ENCODE assay signal across 27 mouse cellular contexts in genomic region chr3:101230201-101230600, GRCm38 (mm10). TPM values are rescaled to one million over a fixed set of nuclear protein-coding genes. Genes with fewer than 3 reads are reported as not detected.
DNase-seq lines count a peak whose midpoint lies in the region; ATAC-seq lines count a peak whose summit lies in the region.
"Had no signal": no experiment of that assay in that cellular context is flagged by ENCODE, and none has a peak within 500 bp of the region (broad histone marks: within the 10 kb centered on the region; RNA-seq: fewer than 3 reads in every experiment).

No protein-coding gene starts in this region.

- no peaks in the 10 kb centered on the region for H3K36me3 ChIP-seq in kidney, embryonic 14.5 days (ENCODE audit: control insufficient read depth, insufficient read depth, low read length)
- no peaks in the 10 kb centered on the region for H3K36me3 ChIP-seq in hindbrain, embryonic 13.5 days
- H3K36me3 ChIP-seq: embryonic facial prominence, embryonic 10.5 days; embryonic facial prominence, embryonic 12.5 days; forebrain, embryonic 15.5 days; G1E had no signal

- 0 out of 2 replicates have a peak, but pooled peaks cover 3% of the 10 kb centered on the region for H3K4me1 ChIP-seq in kidney, embryonic 14.5 days (ENCODE audit: control insufficient read depth, insufficient read depth, low read length)
- H3K4me1 ChIP-seq in hindbrain, embryonic 13.5 days (replicated peaks), result peaks cover 6% of the 10 kb centered on the region
- H3K4me1 ChIP-seq: embryonic facial prominence, embryonic 12.5 days; forebrain, embryonic 15.5 days had no signal

- 48% methylated on average over 9 of the region's 9 CpGs for WGBS in kidney, embryonic 14.5 days
- 38% methylated on average over 9 of the region's 9 CpGs for WGBS in hindbrain, embryonic 13.5 days

- H3K27ac ChIP-seq in kidney, embryonic 14.5 days (ENCODE audit: low read depth, low read length), result no peak overlapping the region
- H3K27ac ChIP-seq in hindbrain, embryonic 13.5 days, result no peak overlapping the region
- H3K27ac ChIP-seq: embryonic facial prominence, embryonic 10.5 days; embryonic facial prominence, embryonic 12.5 days; forebrain, embryonic 13.5 days; forebrain, embryonic 15.5 days had no signal

- no peak overlapping the region for H3K9ac ChIP-seq in kidney, embryonic 14.5 days (ENCODE audit: low read depth, low read length)
- no peak overlapping the region for H3K9ac ChIP-seq in hindbrain, embryonic 13.5 days
- H3K9ac ChIP-seq: embryonic facial prominence, embryonic 12.5 days; forebrain, embryonic 13.5 days; forebrain, embryonic 15.5 days; forebrain, postnatal 0 days had no signal

- no peaks in the 10 kb centered on the region for H3K9me3 ChIP-seq in kidney, embryonic 14.5 days (ENCODE audit: control insufficient read depth, low read length)
- no peaks in the 10 kb centered on the region for H3K9me3 ChIP-seq in hindbrain, embryonic 13.5 days
- H3K9me3 ChIP-seq: embryonic facial prominence, embryonic 10.5 days; embryonic facial prominence, embryonic 12.5 days; forebrain, embryonic 13.5 days; forebrain, embryonic 15.5 days; G1E had no signal

- H3K4me2 ChIP-seq in kidney, embryonic 14.5 days (replicated peaks; ENCODE audit: low read depth, low read length), result no peak overlapping the region
- H3K4me2 ChIP-seq in hindbrain, embryonic 13.5 days, result no peak overlapping the region
- H3K4me2 ChIP-seq: embryonic facial prominence, embryonic 12.5 days; forebrain, embryonic 13.5 days; forebrain, embryonic 15.5 days had no signal

- no peaks in the 10 kb centered on the region for H3K27me3 ChIP-seq in kidney, embryonic 14.5 days (ENCODE audit: control insufficient read depth, insufficient read depth, low read length)
- H3K27me3 ChIP-seq in hindbrain, embryonic 13.5 days, result no peaks in the 10 kb centered on the region
- H3K27me3 ChIP-seq: embryonic facial prominence, embryonic 12.5 days; forebrain, embryonic 13.5 days; forebrain, embryonic 15.5 days; Patski had no signal

- DNase-seq in heart, adult 11 months, result peak; percentile 57
- no peak for DNase-seq in heart, adult 9 months (ENCODE audit: low spot score in 2 of 2)
- no peak for DNase-seq in kidney, adult 9 months
- peak; percentile 52 for DNase-seq in ES-CJ7 (ENCODE audit: low read depth, low spot score)
- DNase-seq in R1 (ENCODE audit: low read depth, low spot score), result peak; percentile 89
- no peak for DNase-seq in layer of hippocampus, postnatal 25 days (ENCODE audit: extremely low spot score in 1 of 2, low spot score in 1 of 2)
- DNase-seq: adrenal gland, adult 8-10 months; adrenal gland, postnatal 14 days; adrenal gland, postnatal 36 days; cerebellum, adult 11-12 months; cerebellum, adult 2 months; cerebellum, adult 9-10 months; cerebellum, postnatal 10 days; cerebellum, postnatal 25 days; forebrain, postnatal 0 days had no signal

- ATAC-seq in kidney, embryonic 14.5 days (ENCODE audit: low FRiP score, low TSS enrichment), result peak; percentile 44; the same call in 1 of the 2 replicates
- ATAC-seq in hindbrain, embryonic 13.5 days (ENCODE audit: low FRiP score), result no peak
- ATAC-seq: activated CD4-positive, CD25-positive, alpha-beta regulatory T cell, adult 4 months; forebrain, embryonic 13.5 days; forebrain, embryonic 15.5 days; forebrain, postnatal 0 days; Patski had no signal

- no peak overlapping the region for H3K4me3 ChIP-seq in kidney, embryonic 14.5 days (ENCODE audit: low read length)
- H3K4me3 ChIP-seq in hindbrain, embryonic 13.5 days, result no peak overlapping the region
- H3K4me3 ChIP-seq: embryonic facial prominence, embryonic 10.5 days; embryonic facial prominence, embryonic 12.5 days; forebrain, embryonic 13.5 days; forebrain, embryonic 15.5 days had no signal

RNA-seq across cellular contexts. Expression of gene Cd2, which starts 57.5 kb away (rescaled TPM):
- polyA plus RNA-seq in kidney, embryonic 14.5 days (2014; fragmentation: Nextera tagmentation; extraction: Ambion mirVana), result not detected in 2 replicates
- not detected for total RNA-seq in layer of hippocampus, postnatal 25 days (2021)
- 0.17 TPM in 1 of 2 replicates, not detected in the other for polyA plus RNA-seq in hindbrain, embryonic 13.5 days (2015; fragmentation: Nextera tagmentation; extraction: Ambion mirVana)
- total RNA-seq: forebrain, postnatal 0 days had no signal
- polyA plus RNA-seq: C2C12; embryonic facial prominence, embryonic 10.5 days; embryonic facial prominence, embryonic 12.5 days; embryonic facial prominence, embryonic 14.5 days; forebrain, embryonic 11.5 days; forebrain, embryonic 13.5 days; G1E; Patski had no signal

Comparison
In these comparisons a context has a peak if more than half of its experiments do, and no peak if none do; other contexts are left out.
1. DNase-seq: peak in heart, adult 11 months (single experiment), ES-CJ7 (single experiment) and R1 (single experiment); none in heart, adult 9 months (0 of 2), kidney, adult 9 months (single experiment) and layer of hippocampus, postnatal 25 days (0 of 2).